Mouse (Mus musculus): ENCODE data around the gene Tmem50b.

DNA sequence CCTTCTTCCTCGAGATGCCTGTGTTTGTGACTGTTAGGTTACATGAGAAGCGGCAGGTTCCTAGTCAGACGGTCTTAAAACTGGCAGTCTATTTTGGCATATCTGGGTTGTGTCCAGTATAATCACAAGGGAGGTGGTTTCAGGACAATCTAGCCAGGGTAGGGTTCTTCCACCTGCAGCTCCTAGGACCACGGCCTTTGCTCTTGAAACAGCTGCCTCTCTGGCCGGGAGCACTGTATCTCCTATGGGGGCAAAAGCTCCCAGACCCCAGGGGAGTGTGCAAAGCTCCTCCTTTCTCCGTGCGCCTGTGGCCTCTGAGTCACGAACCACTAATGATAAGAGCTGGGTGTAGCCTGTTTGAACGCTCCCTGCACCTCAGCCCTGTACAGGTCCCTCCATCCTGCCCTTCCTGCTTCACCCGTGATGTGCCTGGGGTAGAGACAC lies 46.5 kb downstream of the Tmem50b start:
- TF ChIP-seq POLR2A (IDR thresholded peaks at IDR 0.05; ENCODE audit: control insufficient read depth, low read depth, low read length) = no peak
- TF ChIP-seq CTCF (IDR thresholded peaks at IDR 0.05; ENCODE audit: control insufficient read depth, insufficient read depth, insufficient replicate concordance, low read depth, low read length) = no peak

Data from testis, adult 2 months (tissue).